Mouse (Mus musculus): ENCODE results near the gene Zbtb8os. TPM values are rescaled to one million over a fixed set of nuclear protein-coding genes. Genes with fewer than 3 reads are reported as not detected.
A peak's percentile ranks its signal among the peaks of the same experiment; 100 is the strongest.

The Zbtb8os gene
- polyA plus RNA-seq, 1 experiment from 2014 or later, result 49.5 TPM

DNA sequence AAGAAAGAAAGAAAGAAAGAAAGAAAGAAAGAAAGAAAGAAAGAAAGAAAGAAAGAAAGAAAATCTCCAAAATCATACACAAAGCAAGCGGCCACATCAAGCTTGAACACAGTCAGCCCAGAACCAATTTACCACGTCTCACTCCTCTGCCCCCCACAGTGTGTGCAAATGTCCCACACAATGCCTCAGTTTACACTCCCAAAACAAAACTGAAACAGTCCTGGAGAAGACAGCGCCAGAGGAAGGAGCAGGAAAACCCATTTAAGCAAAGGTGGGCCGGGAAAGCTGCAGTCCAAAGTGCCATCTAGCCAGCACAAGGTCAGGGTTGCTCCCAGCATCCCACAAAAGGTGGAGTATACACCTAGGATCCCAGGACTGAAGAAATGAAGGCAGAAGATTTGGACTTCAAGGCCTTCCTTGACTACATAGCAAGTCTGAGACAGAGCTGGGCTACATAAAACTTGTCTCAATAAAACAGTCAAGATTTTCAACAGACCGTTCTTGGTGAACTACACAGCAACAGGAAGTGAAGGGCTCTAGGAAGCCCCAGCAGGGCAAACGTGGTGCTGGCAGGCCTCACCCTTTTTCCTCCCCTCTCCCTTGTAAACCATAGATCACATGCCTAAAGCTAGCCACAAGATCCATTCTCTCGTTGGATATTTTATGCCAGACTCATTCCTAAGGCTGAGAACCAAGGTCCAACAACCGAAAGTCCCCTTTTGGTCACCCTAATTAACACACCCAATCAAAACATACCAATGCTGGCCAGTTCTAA, 37.9 kb downstream of the Zbtb8os start:
- DNase-seq (ENCODE audit: low spot score), result no peak
- H3K4me3 ChIP-seq, result no peak overlapping the region
- peaks cover 41% of the 10 kb centered on the region for H3K27me3 ChIP-seq (ENCODE audit: low read depth, poor library complexity, severe bottlenecking)
- H3K4me1 ChIP-seq, result peaks cover 20% of the 10 kb centered on the region
- no peaks in the 10 kb centered on the region for H3K9me3 ChIP-seq (replicated peaks)
- no peak overlapping the region for H3K27ac ChIP-seq
- 46% methylated on average over 8 of the region's 8 CpGs for WGBS
- H3K36me3 ChIP-seq, result no peaks in the 10 kb centered on the region

DNA sequence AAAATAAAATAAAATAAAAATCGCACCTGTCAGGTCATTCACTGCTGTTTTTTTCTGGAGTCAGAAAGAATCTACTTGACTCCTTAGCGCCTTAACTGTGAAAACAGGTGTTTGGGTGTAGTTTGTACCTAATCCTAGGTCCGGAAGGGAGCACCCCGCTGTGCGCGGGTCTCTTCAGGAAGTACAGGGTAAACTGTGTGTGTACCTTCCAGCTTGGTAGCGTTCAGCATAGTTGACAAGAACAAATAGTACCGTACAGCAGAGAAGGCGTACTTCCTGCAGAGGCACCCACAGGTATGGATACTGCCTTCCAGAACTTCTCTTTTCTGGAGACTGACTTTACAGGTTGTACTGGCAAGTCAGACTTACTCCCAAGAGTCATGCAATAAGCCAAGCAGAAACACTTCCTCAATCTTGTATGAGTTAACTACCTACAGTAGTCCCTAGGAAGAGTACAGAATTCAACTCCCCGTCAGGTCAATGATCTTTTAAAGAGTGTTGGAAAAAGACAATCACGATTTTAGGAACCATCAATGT, 38.8 kb downstream of the Zbtb8os start:
- H3K4me3 ChIP-seq, result no peak overlapping the region
- H3K36me3 ChIP-seq, result no peaks in the 10 kb centered on the region
- H3K9me3 ChIP-seq (replicated peaks), result no peaks in the 10 kb centered on the region
- H3K27ac ChIP-seq, result no peak overlapping the region
- 50% methylated on average over 11 of the region's 11 CpGs for WGBS
- H3K27me3 ChIP-seq (ENCODE audit: low read depth, poor library complexity, severe bottlenecking), result peaks cover 49% of the 10 kb centered on the region
- H3K4me1 ChIP-seq, result peaks cover 20% of the 10 kb centered on the region
- no peak for DNase-seq (ENCODE audit: low spot score)

DNA sequence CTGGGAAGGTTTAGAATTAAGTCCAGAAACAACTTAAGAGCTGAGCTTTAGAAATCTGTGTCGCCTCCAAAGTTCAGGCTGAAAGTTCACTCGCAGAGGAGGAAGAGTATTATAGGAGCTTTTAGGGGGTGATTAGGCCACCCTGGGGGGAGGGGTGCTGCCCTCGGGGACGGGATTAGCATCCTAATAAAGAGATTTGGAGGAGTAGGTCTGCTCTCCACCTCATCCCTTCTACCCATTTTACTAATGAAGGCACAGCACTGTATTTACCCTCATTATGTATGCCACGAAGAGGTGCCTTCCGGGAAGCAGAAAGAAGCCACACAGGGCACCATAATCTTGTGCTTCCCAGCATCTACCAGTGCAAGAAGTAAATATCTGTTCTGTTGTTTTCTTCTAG, 39.5 kb downstream of the Zbtb8os start:
- Histone ChIP-seq H3K9me3 (replicated peaks) (no peaks in the 10 kb centered on the region), H3K27ac (no peak overlapping the region), H3K27me3 (ENCODE audit: low read depth, poor library complexity, severe bottlenecking) (peaks cover 56% of the 10 kb centered on the region), H3K4me3 (peak overlapping the region; percentile 8; the same call in 1 of the 2 replicates), H3K4me1 (peaks cover 20% of the 10 kb centered on the region), H3K36me3 (no peaks in the 10 kb centered on the region)
- 25% methylated on average over 6 of the region's 6 CpGs for WGBS
- DNase-seq (ENCODE audit: low spot score), result no peak

DNA sequence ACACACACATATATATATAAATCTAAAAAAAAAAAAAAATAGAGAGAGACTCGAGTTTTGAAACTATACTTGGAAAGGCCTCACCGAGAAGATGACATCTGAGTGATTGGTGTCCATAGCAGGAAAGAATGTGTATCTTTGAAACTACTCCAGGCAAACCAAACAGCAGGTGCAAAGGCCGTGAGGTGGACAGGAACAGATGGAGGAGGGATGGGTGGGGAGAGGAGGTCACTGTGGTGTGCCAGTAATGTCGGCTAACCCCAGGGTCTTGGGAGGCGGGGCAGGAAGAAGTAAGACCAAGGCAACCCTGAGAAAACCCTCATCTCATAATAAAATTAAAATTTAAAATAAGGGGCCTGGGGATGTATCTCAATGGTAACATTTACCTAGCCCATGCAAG, 40.3 kb downstream of the Zbtb8os start:
- DNase-seq (ENCODE audit: low spot score), result no peak
- no peaks in the 10 kb centered on the region for H3K36me3 ChIP-seq
- 75% methylated on average over 5 of the region's 5 CpGs for WGBS
- H3K4me1 ChIP-seq, result peaks cover 20% of the 10 kb centered on the region
- H3K27me3 ChIP-seq (ENCODE audit: low read depth, poor library complexity, severe bottlenecking), result peaks cover 61% of the 10 kb centered on the region
- H3K27ac ChIP-seq, result no peak overlapping the region
- H3K4me3 ChIP-seq, result no peak overlapping the region
- no peaks in the 10 kb centered on the region for H3K9me3 ChIP-seq (replicated peaks)

DNA sequence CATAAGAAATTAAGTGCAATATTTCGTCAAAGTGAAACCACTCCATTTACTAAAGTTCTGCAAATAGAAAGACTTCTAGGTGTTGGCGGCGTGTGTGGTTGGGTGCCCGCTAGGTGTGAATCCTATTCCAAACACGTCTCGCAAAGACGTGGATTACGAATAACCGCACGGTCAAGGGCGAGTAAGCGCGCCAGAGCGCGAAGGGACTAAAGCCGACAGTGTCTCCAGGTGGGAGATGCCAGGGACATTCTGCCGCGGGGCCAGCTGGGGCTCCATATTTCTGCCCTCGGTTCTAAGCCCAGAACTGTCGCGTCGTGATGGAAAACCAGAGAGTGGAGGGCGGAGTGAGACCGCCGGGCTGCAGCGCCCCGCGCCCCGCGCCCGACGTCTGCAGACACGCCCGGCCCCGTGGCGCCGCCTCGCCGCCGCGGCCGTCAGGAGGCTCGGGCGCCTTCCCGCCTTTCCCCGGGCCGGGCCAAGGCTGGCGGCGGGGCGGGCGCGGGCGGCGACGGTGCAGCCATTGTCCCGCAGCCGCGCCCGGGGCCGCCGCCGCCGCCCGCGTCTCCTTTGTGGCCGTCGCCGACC, 41.6 kb downstream of the Zbtb8os start:
- Histone ChIP-seq H3K4me1 (peaks cover 20% of the 10 kb centered on the region), H3K27me3 (ENCODE audit: low read depth, poor library complexity, severe bottlenecking) (peaks cover 61% of the 10 kb centered on the region), H3K27ac (peak overlapping the region; percentile 90), H3K4me3 (peak overlapping the region; percentile 73), H3K9me3 (replicated peaks) (no peaks in the 10 kb centered on the region), H3K36me3 (no peaks in the 10 kb centered on the region)
- DNase-seq (ENCODE audit: low spot score), result peak; percentile 70
- WGBS, result 5% methylated on average over 67 of the region's 68 CpGs

DNA sequence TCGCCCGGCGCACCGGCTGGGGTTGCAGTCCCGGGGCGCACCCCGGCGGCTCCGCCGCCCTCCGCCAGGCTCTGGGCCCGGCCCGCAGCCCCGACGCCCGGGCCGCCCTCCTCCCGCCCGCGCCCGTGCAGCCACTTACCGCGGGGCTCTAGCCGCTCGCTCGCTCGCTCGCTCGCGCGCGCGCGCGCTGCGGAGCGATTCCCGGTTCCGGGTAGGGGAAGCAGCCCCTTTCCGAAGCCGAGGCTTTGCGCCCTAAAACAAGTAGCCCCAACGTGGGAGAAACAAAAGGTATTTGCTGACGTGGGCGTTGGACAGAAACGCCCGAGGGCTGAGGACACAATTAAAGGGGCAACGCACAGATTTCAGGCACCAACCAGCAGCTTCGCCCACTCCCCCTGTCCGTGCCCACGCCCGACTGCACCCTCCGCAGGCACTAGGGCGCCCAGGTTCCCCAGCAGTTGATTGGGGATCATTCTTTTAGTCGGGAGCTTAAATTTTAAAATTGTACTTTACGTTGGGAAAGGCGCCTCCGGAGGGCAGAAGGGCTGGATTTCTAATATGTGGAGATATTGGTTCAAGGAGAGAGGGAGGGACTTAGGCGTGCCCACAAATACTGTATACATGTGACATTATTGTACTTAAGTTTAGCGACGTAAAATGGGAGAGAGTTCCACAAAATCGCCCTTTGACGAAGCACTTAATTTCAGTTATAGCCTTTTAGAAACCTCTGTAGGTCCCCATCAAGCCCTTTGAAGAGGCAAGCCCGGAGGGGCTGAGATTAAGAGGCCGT, 42.3 kb downstream of the Zbtb8os start, which contains the start of gene Zbtb8a:
TSS of gene Zbtb8a (minus strand) at position 516 of the 790 bp plus-strand sequence.
- peaks cover 61% of the 10 kb centered on the region for H3K27me3 ChIP-seq (ENCODE audit: low read depth, poor library complexity, severe bottlenecking)
- H3K9me3 ChIP-seq (replicated peaks), result no peaks in the 10 kb centered on the region
- peak within 1 kb of the TSS; percentile 73 for H3K4me3 ChIP-seq
- H3K36me3 ChIP-seq, result no peaks in the 10 kb centered on the region
- H3K27ac ChIP-seq, result peak within 1 kb of the TSS; percentile 90
- peak; percentile 80 for DNase-seq (ENCODE audit: low spot score)
- 2% methylated on average over 65 of the region's 65 CpGs for WGBS
- peaks cover 20% of the 10 kb centered on the region for H3K4me1 ChIP-seq

DNA sequence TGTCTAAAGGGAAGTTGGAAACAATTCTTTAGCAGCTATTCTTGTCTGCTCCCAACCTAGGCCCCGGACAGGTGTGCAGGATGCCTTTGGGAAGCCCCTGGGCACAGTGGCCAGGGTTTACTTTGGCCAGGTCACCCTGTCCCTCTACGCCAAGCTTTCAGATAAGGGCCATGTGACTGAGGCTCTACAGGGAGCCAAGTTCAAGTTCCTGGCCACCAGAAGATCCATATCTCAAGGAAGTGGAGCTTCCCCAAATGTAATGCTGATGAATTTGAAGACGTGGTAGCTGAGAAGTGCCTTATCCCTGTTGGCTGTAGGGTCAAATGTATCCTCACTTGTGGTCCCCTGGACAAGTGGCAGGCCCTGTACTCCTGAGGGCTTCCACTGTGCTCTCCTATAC, 44.3 kb downstream of the Zbtb8os start:
- H3K4me1 ChIP-seq, result peaks cover 13% of the 10 kb centered on the region

DNA sequence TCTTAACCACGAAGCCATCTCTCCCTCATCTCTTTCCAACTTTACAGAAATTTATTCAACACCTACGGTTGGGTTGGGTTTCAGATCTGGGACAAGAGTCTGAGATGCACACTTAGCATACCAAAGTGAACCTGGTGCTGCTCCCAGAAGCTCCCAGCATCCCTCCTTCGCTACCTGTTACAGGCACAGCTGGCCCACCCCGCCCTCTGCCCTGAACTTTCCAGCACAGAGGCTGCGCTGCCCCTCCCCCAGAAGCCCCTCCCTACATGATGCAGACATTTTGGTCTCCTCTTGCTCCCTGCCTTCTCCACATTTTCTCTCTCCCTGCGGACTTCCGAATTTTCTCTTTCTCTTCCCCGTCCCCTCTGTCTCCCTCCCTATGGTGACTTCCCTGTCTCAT, 45.7 kb downstream of the Zbtb8os start:
- 0 out of 2 replicates have a peak, but pooled peaks cover 8% of the 10 kb centered on the region for H3K4me1 ChIP-seq
- no peak overlapping the region for H3K27ac ChIP-seq
- 77% methylated on average over 8 of the region's 8 CpGs for WGBS
- H3K9me3 ChIP-seq (replicated peaks), result no peaks in the 10 kb centered on the region
- H3K4me3 ChIP-seq, result no peak overlapping the region
- H3K27me3 ChIP-seq (ENCODE audit: low read depth, poor library complexity, severe bottlenecking), result peaks cover 42% of the 10 kb centered on the region
- DNase-seq (ENCODE audit: low spot score), result no peak
- H3K36me3 ChIP-seq, result no peaks in the 10 kb centered on the region

More for the DNA sequence above, 44.3 kb downstream of the Zbtb8os start:
- Histone ChIP-seq H3K36me3 (no peaks in the 10 kb centered on the region), H3K4me3 (no peak overlapping the region), H3K27ac (no peak overlapping the region), H3K27me3 (ENCODE audit: low read depth, poor library complexity, severe bottlenecking) (peaks cover 55% of the 10 kb centered on the region), H3K9me3 (replicated peaks) (no peaks in the 10 kb centered on the region)
- WGBS, result 81% methylated on average over 3 of the region's 3 CpGs
- DNase-seq (ENCODE audit: low spot score), result no peak

DNA sequence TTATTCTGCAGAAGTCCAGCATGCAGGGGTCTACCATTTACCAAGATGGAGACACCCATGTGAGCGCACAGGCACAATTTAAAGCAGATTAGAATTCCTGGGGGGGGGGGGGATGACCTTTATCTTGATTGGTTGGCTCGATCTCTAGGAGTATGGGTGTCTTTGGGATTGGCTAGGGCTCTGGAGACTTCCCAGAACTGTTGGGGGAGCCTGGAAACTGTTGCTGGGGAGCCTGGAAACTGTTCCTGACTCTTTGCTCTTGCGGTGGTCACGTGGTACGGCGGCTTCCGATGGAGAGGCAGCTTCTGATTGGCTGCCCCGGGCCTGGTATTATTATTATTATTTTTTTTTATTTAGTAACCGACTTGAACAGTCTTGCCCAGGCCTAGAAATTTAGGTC, 46.5 kb downstream of the Zbtb8os start:
- H3K27me3 ChIP-seq (ENCODE audit: low read depth, poor library complexity, severe bottlenecking), result peaks cover 33% of the 10 kb centered on the region
- no peaks in the 10 kb centered on the region for H3K9me3 ChIP-seq (replicated peaks)
- H3K4me1 ChIP-seq, result 0 out of 2 replicates have a peak, but pooled peaks cover 8% of the 10 kb centered on the region
- H3K4me3 ChIP-seq, result no peak overlapping the region
- H3K36me3 ChIP-seq, result no peaks in the 10 kb centered on the region
- DNase-seq (ENCODE audit: low spot score), result no peak
- WGBS, result 92% methylated on average over 9 of the region's 9 CpGs
- no peak overlapping the region for H3K27ac ChIP-seq

DNA sequence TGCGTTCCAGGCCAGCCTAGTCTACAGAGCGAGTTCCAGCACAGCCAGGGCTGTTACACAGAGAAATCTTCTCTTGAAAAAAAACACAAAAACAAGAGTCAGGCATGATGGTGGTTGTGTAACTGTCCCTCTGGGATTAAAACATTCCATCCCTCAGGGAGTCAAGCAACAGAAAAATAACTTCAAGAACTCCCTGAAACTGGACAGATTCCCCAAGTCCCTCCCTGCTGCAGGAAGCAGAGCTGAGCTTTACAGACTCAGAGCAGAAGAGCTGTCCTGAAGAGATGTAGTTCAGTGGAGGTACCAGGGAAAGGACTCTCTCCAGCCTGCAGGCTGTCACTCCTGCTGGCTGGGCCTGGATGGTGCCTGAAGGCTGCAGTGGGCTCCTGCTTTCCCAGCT, 47.0 kb downstream of the Zbtb8os start:
- WGBS, result 96% methylated on average over 2 of the region's 2 CpGs
- Histone ChIP-seq H3K27me3 (ENCODE audit: low read depth, poor library complexity, severe bottlenecking) (peaks cover 29% of the 10 kb centered on the region), H3K36me3 (no peaks in the 10 kb centered on the region), H3K27ac (no peak overlapping the region), H3K4me3 (no peak overlapping the region), H3K4me1 (0 out of 2 replicates have a peak, but pooled peaks cover 7% of the 10 kb centered on the region), H3K9me3 (replicated peaks) (no peaks in the 10 kb centered on the region)
- no peak for DNase-seq (ENCODE audit: low spot score)

DNA sequence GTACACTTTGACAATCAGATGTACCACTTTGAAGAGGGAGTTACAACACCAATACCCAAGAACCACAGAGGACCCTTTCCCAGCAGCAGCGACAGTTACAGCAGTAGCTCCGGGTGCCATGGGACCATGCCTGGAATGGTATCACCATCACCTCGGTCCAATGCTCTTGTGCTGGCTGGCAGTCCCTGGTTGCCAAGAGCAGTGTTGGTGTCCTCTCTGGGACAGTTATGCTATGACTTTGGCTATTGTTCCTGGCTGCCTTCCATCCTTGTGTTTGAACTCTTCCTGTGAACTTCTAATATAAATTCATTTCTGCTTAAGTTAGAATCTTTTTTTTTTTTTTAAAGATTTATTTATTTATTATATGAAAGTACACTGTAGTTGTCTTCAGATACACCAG, 48.1 kb downstream of the Zbtb8os start:
- Histone ChIP-seq H3K4me1 (no peaks in the 10 kb centered on the region), H3K27me3 (ENCODE audit: low read depth, poor library complexity, severe bottlenecking) (peaks cover 18% of the 10 kb centered on the region), H3K27ac (no peak overlapping the region), H3K4me3 (no peak overlapping the region), H3K36me3 (no peaks in the 10 kb centered on the region), H3K9me3 (replicated peaks) (no peaks in the 10 kb centered on the region)
- DNase-seq (ENCODE audit: low spot score), result no peak
- WGBS, result 93% methylated on average over 3 of the region's 3 CpGs

DNA sequence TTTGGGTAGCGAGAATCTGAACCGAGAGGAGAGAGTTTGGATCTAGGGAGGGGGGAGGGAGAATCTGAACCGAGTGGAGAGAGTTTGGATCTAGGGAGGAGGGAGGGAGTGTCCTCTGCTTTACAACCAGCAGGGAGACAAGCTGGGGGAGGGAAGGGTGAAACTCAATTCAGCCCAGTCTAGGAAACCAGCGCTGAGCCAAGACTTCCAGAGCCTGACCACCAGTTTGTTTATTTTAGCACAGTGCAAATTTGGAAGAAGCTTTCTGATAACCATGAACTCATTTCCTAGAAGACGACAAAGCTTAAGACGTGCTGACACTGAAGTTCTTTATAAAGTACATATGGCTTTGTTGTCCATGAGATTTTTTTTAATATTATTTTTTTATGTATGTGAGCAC, 48.9 kb downstream of the Zbtb8os start:
- WGBS, result 34% methylated on average over 6 of the region's 6 CpGs
- no peak for DNase-seq (ENCODE audit: low spot score)
- H3K4me1 ChIP-seq, result no peaks in the 10 kb centered on the region
- H3K4me3 ChIP-seq, result no peak overlapping the region
- H3K9me3 ChIP-seq (replicated peaks), result no peaks in the 10 kb centered on the region
- peaks cover 11% of the 10 kb centered on the region for H3K27me3 ChIP-seq (ENCODE audit: low read depth, poor library complexity, severe bottlenecking)
- no peaks in the 10 kb centered on the region for H3K36me3 ChIP-seq
- no peak overlapping the region for H3K27ac ChIP-seq
